Mouse (Mus musculus) embryonic fibroblast, embryonic 13.5 days (primary cell): ENCODE results near the gene Ucma.

ENCODE experiments used
- CTCF ChIP-seq: IDR thresholded peaks from 2 replicates; pipeline ENCODE4 v1.5.1; 2011; ENCODE audit warnings: mild to moderate bottlenecking, control low read depth, low read length, moderate library complexity, borderline replicate concordance; ENCODE audit not compliant: insufficient read depth
- POLR2A ChIP-seq: IDR thresholded peaks from 2 replicates; pipeline ENCODE4 v1.6.1; 2011; ENCODE audit warnings: low read depth, mild to moderate bottlenecking, control low read depth, low read length, moderate library complexity

GRCm38 (mm10) chr2:4969083-4969482 lies 6.8 kb upstream of the Ucma start:
- TF ChIP-seq CTCF (no peak), POLR2A (no peak)
